Mouse (Mus musculus): ENCODE results near the gene Bsph1.

DNA sequence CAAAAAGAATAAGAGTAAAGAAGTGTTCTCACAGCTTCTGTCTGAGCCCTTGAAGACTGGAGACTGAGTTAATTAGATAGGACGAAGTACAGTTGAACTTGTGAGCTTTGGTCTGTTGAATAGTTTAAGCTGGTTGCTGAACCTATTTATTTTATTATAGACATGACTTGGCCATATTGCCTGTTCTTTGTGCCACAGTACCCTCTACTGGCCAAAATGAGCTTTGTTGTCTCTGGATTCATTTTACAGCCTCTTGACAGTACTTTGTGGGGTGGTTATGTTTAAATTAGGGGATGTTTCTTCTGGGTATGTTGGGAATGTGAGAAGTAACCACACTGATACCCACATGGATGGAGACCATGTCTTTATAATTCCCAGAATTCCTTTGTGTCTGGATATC, 60.9 kb downstream of the Bsph1 start:
- TF ChIP-seq CTCF (IDR thresholded peaks at IDR 0.05; ENCODE audit: low read depth) = peak; percentile 50
- no peak for TF ChIP-seq EP300 (IDR thresholded peaks at IDR 0.05; ENCODE audit: low read depth)
